Mouse (Mus musculus): ENCODE data around the gene Ppa2. TPM values are rescaled to one million over a fixed set of nuclear protein-coding genes. Genes with fewer than 3 reads are reported as not detected.

Ppa2 gene
- polyA plus RNA-seq, 1 experiment = 51.0 TPM

- no peaks in the 10 kb centered on the region for H3K27me3 ChIP-seq (ENCODE audit: control insufficient read depth, insufficient read depth, low read length, poor library complexity, severe bottlenecking)
- H3K9me3 ChIP-seq (replicated peaks; ENCODE audit: control insufficient read depth, insufficient read depth, low read length, poor library complexity, severe bottlenecking) = no peaks in the 10 kb centered on the region
- no peak overlapping the region for H3K27ac ChIP-seq (ENCODE audit: insufficient read depth, low read length)
- H3K4me3 ChIP-seq (ENCODE audit: low read depth, low read length) = no peak overlapping the region
- TF ChIP-seq EP300 (IDR thresholded peaks at IDR 0.05; ENCODE audit: insufficient read depth, low read depth, low read length) = no peak
- no peak overlapping the region for H3K9ac ChIP-seq (ENCODE audit: low read depth, poor library complexity, severe bottlenecking)
- no peaks in the 10 kb centered on the region for H3K36me3 ChIP-seq (ENCODE audit: control insufficient read depth, insufficient read depth, low read length, poor library complexity, severe bottlenecking)
- H3K4me1 ChIP-seq (ENCODE audit: control insufficient read depth, insufficient read depth, low read length) = no peaks in the 10 kb centered on the region
Measured at GRCm38 (mm10) chr3:133309359-133309758, 551 bp upstream of the Ppa2 start.

GRCm38 (mm10) chr3:133310809-133311179, 884 bp downstream of the Ppa2 start:
- H3K27ac ChIP-seq (ENCODE audit: insufficient read depth, low read length) = peak overlapping the region; percentile 48
- H3K36me3 ChIP-seq (ENCODE audit: control insufficient read depth, insufficient read depth, low read length, poor library complexity, severe bottlenecking) = no peaks in the 10 kb centered on the region
- H3K4me1 ChIP-seq (ENCODE audit: control insufficient read depth, insufficient read depth, low read length) = no peaks in the 10 kb centered on the region
- H3K9me3 ChIP-seq (replicated peaks; ENCODE audit: control insufficient read depth, insufficient read depth, low read length, poor library complexity, severe bottlenecking) = no peaks in the 10 kb centered on the region
- TF ChIP-seq CTCF (IDR thresholded peaks at IDR 0.05; ENCODE audit: low read depth, low read length) (no peak), EP300 (IDR thresholded peaks at IDR 0.05; ENCODE audit: insufficient read depth, low read depth, low read length) (no peak), POLR2A (IDR thresholded peaks at IDR 0.05; ENCODE audit: insufficient read depth, low read length) (no peak)
- no peaks in the 10 kb centered on the region for H3K27me3 ChIP-seq (ENCODE audit: control insufficient read depth, insufficient read depth, low read length, poor library complexity, severe bottlenecking)
- H3K9ac ChIP-seq (ENCODE audit: low read depth, poor library complexity, severe bottlenecking) = peak overlapping the region; percentile 90
- peak overlapping the region; percentile 71 for H3K4me3 ChIP-seq (ENCODE audit: low read depth, low read length)

GRCm38 (mm10) chr3:133312331-133312730, 2.4 kb downstream of the Ppa2 start:
- Histone ChIP-seq H3K4me3 (ENCODE audit: low read depth, low read length) (no peak overlapping the region), H3K4me1 (ENCODE audit: control insufficient read depth, insufficient read depth, low read length) (no peaks in the 10 kb centered on the region), H3K27ac (ENCODE audit: insufficient read depth, low read length) (no peak overlapping the region), H3K27me3 (ENCODE audit: control insufficient read depth, insufficient read depth, low read length, poor library complexity, severe bottlenecking) (no peaks in the 10 kb centered on the region), H3K9me3 (replicated peaks; ENCODE audit: control insufficient read depth, insufficient read depth, low read length, poor library complexity, severe bottlenecking) (no peaks in the 10 kb centered on the region), H3K9ac (ENCODE audit: low read depth, poor library complexity, severe bottlenecking) (no peak overlapping the region), H3K36me3 (ENCODE audit: control insufficient read depth, insufficient read depth, low read length, poor library complexity, severe bottlenecking) (no peaks in the 10 kb centered on the region)
- TF ChIP-seq POLR2A (IDR thresholded peaks at IDR 0.05; ENCODE audit: insufficient read depth, low read length) = no peak
- no peak for TF ChIP-seq CTCF (IDR thresholded peaks at IDR 0.05; ENCODE audit: low read depth, low read length)
- TF ChIP-seq EP300 (IDR thresholded peaks at IDR 0.05; ENCODE audit: insufficient read depth, low read depth, low read length) = no peak

- Histone ChIP-seq H3K9me3 (replicated peaks; ENCODE audit: control insufficient read depth, insufficient read depth, low read length, poor library complexity, severe bottlenecking) (no peaks in the 10 kb centered on the region), H3K27me3 (ENCODE audit: control insufficient read depth, insufficient read depth, low read length, poor library complexity, severe bottlenecking) (no peaks in the 10 kb centered on the region), H3K4me3 (ENCODE audit: low read depth, low read length) (no peak overlapping the region), H3K36me3 (ENCODE audit: control insufficient read depth, insufficient read depth, low read length, poor library complexity, severe bottlenecking) (no peaks in the 10 kb centered on the region), H3K27ac (ENCODE audit: insufficient read depth, low read length) (no peak overlapping the region), H3K9ac (ENCODE audit: low read depth, poor library complexity, severe bottlenecking) (no peak overlapping the region), H3K4me1 (ENCODE audit: control insufficient read depth, insufficient read depth, low read length) (no peaks in the 10 kb centered on the region)
- TF ChIP-seq EP300 (IDR thresholded peaks at IDR 0.05; ENCODE audit: insufficient read depth, low read depth, low read length) (no peak), POLR2A (IDR thresholded peaks at IDR 0.05; ENCODE audit: insufficient read depth, low read length) (no peak), CTCF (IDR thresholded peaks at IDR 0.05; ENCODE audit: low read depth, low read length) (no peak)
Measured at GRCm38 (mm10) chr3:133312850-133313249, 2.9 kb downstream of the Ppa2 start.

- H3K4me1 ChIP-seq (ENCODE audit: control insufficient read depth, insufficient read depth, low read length) = no peaks in the 10 kb centered on the region
- H3K9me3 ChIP-seq (replicated peaks; ENCODE audit: control insufficient read depth, insufficient read depth, low read length, poor library complexity, severe bottlenecking) = no peaks in the 10 kb centered on the region
- no peak overlapping the region for H3K27ac ChIP-seq (ENCODE audit: insufficient read depth, low read length)
- no peak overlapping the region for H3K9ac ChIP-seq (ENCODE audit: low read depth, poor library complexity, severe bottlenecking)
- H3K27me3 ChIP-seq (ENCODE audit: control insufficient read depth, insufficient read depth, low read length, poor library complexity, severe bottlenecking) = no peaks in the 10 kb centered on the region
- H3K36me3 ChIP-seq (ENCODE audit: control insufficient read depth, insufficient read depth, low read length, poor library complexity, severe bottlenecking) = no peaks in the 10 kb centered on the region
- TF ChIP-seq CTCF (IDR thresholded peaks at IDR 0.05; ENCODE audit: low read depth, low read length) (no peak), POLR2A (IDR thresholded peaks at IDR 0.05; ENCODE audit: insufficient read depth, low read length) (no peak), EP300 (IDR thresholded peaks at IDR 0.05; ENCODE audit: insufficient read depth, low read depth, low read length) (no peak)
- no peak overlapping the region for H3K4me3 ChIP-seq (ENCODE audit: low read depth, low read length)
Measured at GRCm38 (mm10) chr3:133313491-133314199, 3.7 kb downstream of the Ppa2 start.

GRCm38 (mm10) chr3:133314475-133314874, 4.6 kb downstream of the Ppa2 start:
- Histone ChIP-seq H3K27me3 (ENCODE audit: control insufficient read depth, insufficient read depth, low read length, poor library complexity, severe bottlenecking) (no peaks in the 10 kb centered on the region), H3K4me3 (ENCODE audit: low read depth, low read length) (no peak overlapping the region), H3K36me3 (ENCODE audit: control insufficient read depth, insufficient read depth, low read length, poor library complexity, severe bottlenecking) (no peaks in the 10 kb centered on the region), H3K27ac (ENCODE audit: insufficient read depth, low read length) (no peak overlapping the region), H3K9me3 (replicated peaks; ENCODE audit: control insufficient read depth, insufficient read depth, low read length, poor library complexity, severe bottlenecking) (no peaks in the 10 kb centered on the region), H3K9ac (ENCODE audit: low read depth, poor library complexity, severe bottlenecking) (no peak overlapping the region), H3K4me1 (ENCODE audit: control insufficient read depth, insufficient read depth, low read length) (no peaks in the 10 kb centered on the region)
- TF ChIP-seq CTCF (IDR thresholded peaks at IDR 0.05; ENCODE audit: low read depth, low read length) (peak; percentile 90), EP300 (IDR thresholded peaks at IDR 0.05; ENCODE audit: insufficient read depth, low read depth, low read length) (no peak), POLR2A (IDR thresholded peaks at IDR 0.05; ENCODE audit: insufficient read depth, low read length) (no peak)

All from ES-Bruce4 (cell line).